Mouse (Mus musculus) stomach, embryonic 14.5 days (tissue): Measurements from ENCODE around the gene Tmeff2. TPM values are rescaled to one million over a fixed set of nuclear protein-coding genes. Genes with fewer than 3 reads are reported as not detected.

Experiments used
- ATAC-seq: fragments of 200-750 bp; cut with Nextera tagmentation; 2 replicates; pipeline ENCODE4 v1.8.0; 2017; ENCODE audit warnings: low read depth, moderate TSS enrichment; ENCODE audit not compliant: insufficient number of reproducible peaks, insufficient read depth, low FRiP score
- H3K27ac ChIP-seq: fragments of 300-500 bp; sonication (generic); 2 replicates; pipeline ENCODE4 v1.5.1; 2014; ENCODE audit warnings: mild to moderate bottlenecking, low read length, moderate library complexity, mixed read lengths
- H3K27me3 ChIP-seq: fragments of 300-500 bp; sonication (generic); 2 replicates; pipeline ENCODE4 v1.6.1; 2014; ENCODE audit warnings: low read length, control low read depth, mixed read lengths; ENCODE audit not compliant: control insufficient read depth, insufficient read depth
- H3K36me3 ChIP-seq: fragments of 300-500 bp; sonication (generic); 2 replicates; pipeline ENCODE4 v1.6.1; 2014; ENCODE audit warnings: mild to moderate bottlenecking, control low read depth, low read length, moderate library complexity, mixed read lengths; ENCODE audit not compliant: control insufficient read depth, insufficient read depth
- H3K4me1 ChIP-seq: fragments of 300-500 bp; sonication (generic); 2 replicates; pipeline ENCODE4 v1.6.1; 2014; ENCODE audit warnings: low read length, control low read depth, mixed read lengths; ENCODE audit not compliant: control insufficient read depth, insufficient read depth
- H3K4me2 ChIP-seq: fragments of 300-500 bp; sonication (generic); replicated peaks from 2 replicates; pipeline ENCODE4 v1.6.1; 2014; ENCODE audit warnings: low read depth, low read length, control low read depth
- H3K4me3 ChIP-seq: fragments of 300-500 bp; sonication (generic); 2 replicates; pipeline ENCODE4 v1.5.1; 2014; ENCODE audit warnings: low read depth, low read length, control low read depth
- H3K9ac ChIP-seq: fragments of 300-500 bp; sonication (generic); replicated peaks from 2 replicates; pipeline ENCODE4 v1.6.1; 2014; ENCODE audit warnings: low read depth, mild to moderate bottlenecking, control low read depth, low read length, moderate library complexity, mixed read lengths
- H3K9me3 ChIP-seq: fragments of 300-500 bp; sonication (generic); 2 replicates; pipeline ENCODE4 v1.6.1; 2016; ENCODE audit warnings: low read depth, low read length, control low read depth; ENCODE audit not compliant: control insufficient read depth
- WGBS: fragments of 180-500 bp; shearing (Covaris S2); extraction: QIAGEN DNeasy Blood & Tissue Kit; methylation state at CpG from one replicate; pipeline ENCODE4 v1.1.7; 2014; 5-methylcytosine and 5-hydroxymethylcytosine counted together
- polyA plus RNA-seq: library from polyadenylated mRNA; unstranded; fragments of >200 nt; fragmentation: Nextera tagmentation; extraction: Ambion mirVana; gene quantifications from 2 replicates; pipeline ENCODE4 v1.2.1, GENCODE M21; 2014

Gene Tmeff2
- polyA plus RNA-seq, 1 experiment from 2014 or later = 12.3 TPM

DNA sequence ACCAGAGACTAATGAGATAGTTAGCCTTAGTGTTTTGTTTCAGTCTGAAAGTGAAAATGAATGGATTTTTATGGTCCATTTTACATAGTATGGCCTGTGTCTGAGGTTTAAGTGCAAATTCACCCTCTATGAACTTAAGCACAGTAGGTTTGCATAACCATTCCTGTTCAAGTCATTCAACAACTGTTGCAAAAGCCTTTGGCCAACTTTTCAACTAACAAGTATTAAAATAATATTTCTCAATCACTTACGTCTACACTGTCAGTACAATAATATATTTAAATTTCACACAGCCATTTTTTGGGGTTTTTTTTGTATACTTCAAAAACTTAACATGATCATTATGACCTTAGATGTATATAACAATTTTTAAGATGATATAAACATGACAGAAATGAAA is 240.9 kb downstream of the Tmeff2 start:
- Histone ChIP-seq H3K4me3 (no peak overlapping the region), H3K27me3 (no peaks in the 10 kb centered on the region), H3K4me1 (no peaks in the 10 kb centered on the region), H3K36me3 (no peaks in the 10 kb centered on the region), H3K4me2 (no peak overlapping the region), H3K9me3 (no peaks in the 10 kb centered on the region), H3K9ac (no peak overlapping the region), H3K27ac (no peak overlapping the region)
- WGBS = 81% methylated on average over 1 of the region's 1 CpGs
- no peak for ATAC-seq

DNA sequence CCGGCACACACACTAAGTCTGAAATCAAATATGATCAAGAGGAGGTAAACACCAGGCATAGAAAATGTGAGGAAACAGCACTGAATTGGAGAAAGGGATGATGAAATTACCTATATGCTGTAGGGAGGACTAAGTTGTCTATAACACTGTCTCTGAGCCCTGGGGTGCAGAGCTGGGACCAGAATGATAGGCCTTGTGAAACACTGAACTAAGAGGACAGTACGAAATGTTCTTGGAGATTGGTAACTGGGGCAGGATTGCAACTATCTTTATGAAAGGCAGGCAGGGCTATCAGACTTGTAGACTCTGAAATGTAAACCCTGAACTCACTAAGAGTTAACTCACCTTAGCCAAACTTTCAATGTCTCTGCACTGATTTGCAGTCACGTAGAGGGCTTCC is 242.3 kb downstream of the Tmeff2 start:
- Histone ChIP-seq H3K27ac (no peak overlapping the region), H3K4me2 (no peak overlapping the region), H3K4me1 (no peaks in the 10 kb centered on the region), H3K36me3 (no peaks in the 10 kb centered on the region), H3K9me3 (no peaks in the 10 kb centered on the region), H3K4me3 (no peak overlapping the region), H3K9ac (no peak overlapping the region), H3K27me3 (no peaks in the 10 kb centered on the region)
- ATAC-seq = no peak
- 79% methylated on average over 3 of the region's 3 CpGs for WGBS

DNA sequence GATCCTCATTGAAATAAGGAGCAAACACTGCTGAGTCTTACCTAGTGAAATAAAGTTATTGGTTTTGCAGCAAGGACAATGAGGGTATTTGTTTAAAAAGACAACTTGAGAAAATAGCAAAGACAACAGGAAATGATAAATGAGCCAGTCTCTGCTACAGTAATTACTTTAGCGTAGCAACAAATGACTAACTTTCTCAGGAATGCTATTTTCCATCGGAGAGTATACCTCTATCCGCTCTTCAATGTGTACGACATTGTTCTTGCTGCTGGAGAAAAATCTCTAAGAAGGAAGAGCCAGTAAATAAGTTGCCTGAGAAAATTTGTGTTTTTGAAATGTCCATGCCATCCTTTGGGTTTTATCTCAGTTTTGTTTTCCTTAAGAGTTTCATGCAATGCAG is 245.2 kb downstream of the Tmeff2 start:
- Histone ChIP-seq H3K4me2 (no peak overlapping the region), H3K9ac (no peak overlapping the region), H3K27me3 (no peaks in the 10 kb centered on the region), H3K27ac (no peak overlapping the region), H3K9me3 (no peaks in the 10 kb centered on the region), H3K4me3 (no peak overlapping the region), H3K36me3 (no peaks in the 10 kb centered on the region), H3K4me1 (0 out of 2 replicates have a peak, but pooled peaks cover 5% of the 10 kb centered on the region)
- 53% methylated on average over 4 of the region's 4 CpGs for WGBS
- ATAC-seq = no peak

DNA sequence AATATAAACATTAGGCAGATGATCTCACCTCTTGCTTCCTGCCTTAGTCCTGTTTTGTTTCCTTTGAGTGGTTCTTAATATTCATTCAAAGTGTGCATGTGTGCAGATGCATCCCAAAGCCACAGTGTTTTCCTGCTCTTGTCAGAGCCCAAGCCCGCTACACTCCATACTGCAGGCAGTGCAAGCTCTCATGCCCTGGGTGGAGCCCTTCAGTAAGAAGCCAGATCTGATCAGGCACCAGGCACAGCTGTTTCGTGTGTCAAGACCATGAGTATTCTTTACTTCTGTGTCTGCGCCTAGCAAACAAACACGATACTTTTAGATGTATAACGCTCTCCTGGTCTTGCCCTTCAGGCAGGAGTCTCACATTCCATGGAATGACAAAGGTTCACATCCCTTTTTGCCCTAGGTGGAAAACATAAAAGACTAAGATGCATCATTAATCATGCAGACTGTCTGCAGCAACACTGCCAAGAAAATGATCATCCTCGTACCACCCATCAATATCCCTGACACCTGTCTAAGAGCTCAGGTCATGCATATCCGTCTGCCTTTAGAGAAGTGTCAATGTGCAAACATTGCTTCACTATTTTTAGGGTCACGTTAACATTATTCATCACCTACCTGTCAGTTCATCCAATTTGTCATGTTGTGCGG is 248.2 kb downstream of the Tmeff2 start:
- Histone ChIP-seq H3K4me1 (0 out of 2 replicates have a peak, but pooled peaks cover 5% of the 10 kb centered on the region), H3K27ac (no peak overlapping the region), H3K9ac (no peak overlapping the region), H3K36me3 (no peaks in the 10 kb centered on the region), H3K9me3 (no peaks in the 10 kb centered on the region), H3K4me3 (no peak overlapping the region), H3K4me2 (no peak overlapping the region), H3K27me3 (no peaks in the 10 kb centered on the region)
- ATAC-seq = no peak
- WGBS = 23% methylated on average over 9 of the region's 9 CpGs

DNA sequence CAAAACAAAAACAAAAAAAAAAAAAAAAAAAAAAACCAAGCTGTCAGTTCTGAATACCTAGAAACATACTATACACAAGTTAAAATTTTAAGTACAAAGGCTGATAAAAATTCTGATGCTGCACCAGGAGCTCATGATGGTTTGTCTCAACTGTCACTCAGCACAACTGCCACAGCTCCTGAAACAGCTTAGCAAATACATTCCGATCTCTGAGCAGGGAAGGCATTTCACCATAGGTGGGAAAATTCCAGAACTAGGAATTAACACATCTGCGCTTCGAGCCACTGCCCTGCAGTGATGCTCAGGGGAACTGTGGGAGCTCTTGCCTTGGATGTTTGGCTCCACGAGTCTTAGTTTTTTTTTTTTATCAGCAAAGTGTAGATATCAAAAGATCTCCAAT is 249.0 kb downstream of the Tmeff2 start:
- no peak for ATAC-seq

DNA sequence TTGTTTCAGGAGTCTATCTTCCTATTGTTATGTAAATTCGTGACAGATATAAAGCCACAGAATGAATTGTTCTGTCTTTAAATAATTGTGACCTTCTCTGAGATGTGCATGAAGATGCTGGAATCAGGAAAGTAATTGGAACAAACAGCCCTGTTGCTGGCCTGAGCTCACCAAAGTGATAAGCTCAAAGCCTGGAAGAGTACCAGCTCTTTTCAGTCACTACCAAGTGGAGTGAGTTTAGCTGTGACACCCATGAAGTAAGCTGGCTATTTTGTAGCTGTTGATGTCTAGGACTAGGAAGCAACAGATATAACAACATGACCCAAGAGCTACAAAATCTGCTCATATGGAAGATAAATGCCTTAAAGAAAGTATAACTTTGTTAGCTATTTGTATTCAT is 249.4 kb downstream of the Tmeff2 start:
- H3K4me2 ChIP-seq = no peak overlapping the region
- WGBS = 83% methylated on average over 1 of the region's 1 CpGs
- 0 out of 2 replicates have a peak, but pooled peaks cover 5% of the 10 kb centered on the region for H3K4me1 ChIP-seq
- no peaks in the 10 kb centered on the region for H3K9me3 ChIP-seq
- H3K27ac ChIP-seq = no peak overlapping the region
- no peaks in the 10 kb centered on the region for H3K27me3 ChIP-seq
- no peak overlapping the region for H3K9ac ChIP-seq
- H3K36me3 ChIP-seq = no peaks in the 10 kb centered on the region
- no peak overlapping the region for H3K4me3 ChIP-seq
- no peak for ATAC-seq

More for the DNA sequence above, 249.0 kb downstream of the Tmeff2 start:
- Histone ChIP-seq H3K4me3 (no peak overlapping the region), H3K36me3 (no peaks in the 10 kb centered on the region), H3K9me3 (no peaks in the 10 kb centered on the region), H3K4me1 (0 out of 2 replicates have a peak, but pooled peaks cover 5% of the 10 kb centered on the region), H3K9ac (no peak overlapping the region), H3K27me3 (no peaks in the 10 kb centered on the region), H3K4me2 (no peak overlapping the region), H3K27ac (no peak overlapping the region)
- WGBS = 52% methylated on average over 4 of the region's 4 CpGs

DNA sequence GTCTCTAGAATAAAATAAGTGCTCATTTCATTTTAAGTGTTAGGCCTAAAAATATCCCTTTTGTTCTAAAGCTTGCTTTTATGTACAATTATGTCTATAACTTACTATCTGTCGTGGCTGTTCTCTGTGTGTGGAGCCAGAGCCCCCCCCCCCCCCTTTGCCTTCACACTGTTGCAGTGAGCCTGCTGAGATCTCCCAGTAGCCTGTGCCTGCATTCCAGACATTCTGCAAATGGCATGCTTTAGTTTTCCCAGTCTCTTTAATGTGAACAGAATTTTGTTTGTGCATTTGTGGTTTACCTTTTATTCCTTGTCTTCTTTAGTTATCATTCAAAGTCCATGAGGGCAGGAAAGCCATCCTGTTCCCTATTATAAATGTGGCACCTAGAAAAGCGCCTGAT is 251.6 kb downstream of the Tmeff2 start:
- Histone ChIP-seq H3K4me2 (no peak overlapping the region), H3K9ac (no peak overlapping the region), H3K36me3 (no peaks in the 10 kb centered on the region), H3K4me1 (0 out of 2 replicates have a peak, but pooled peaks cover 5% of the 10 kb centered on the region), H3K4me3 (no peak overlapping the region), H3K27me3 (no peaks in the 10 kb centered on the region), H3K9me3 (no peaks in the 10 kb centered on the region), H3K27ac (no peak overlapping the region)
- ATAC-seq = no peak
- 39% methylated on average over 2 of the region's 2 CpGs for WGBS

DNA sequence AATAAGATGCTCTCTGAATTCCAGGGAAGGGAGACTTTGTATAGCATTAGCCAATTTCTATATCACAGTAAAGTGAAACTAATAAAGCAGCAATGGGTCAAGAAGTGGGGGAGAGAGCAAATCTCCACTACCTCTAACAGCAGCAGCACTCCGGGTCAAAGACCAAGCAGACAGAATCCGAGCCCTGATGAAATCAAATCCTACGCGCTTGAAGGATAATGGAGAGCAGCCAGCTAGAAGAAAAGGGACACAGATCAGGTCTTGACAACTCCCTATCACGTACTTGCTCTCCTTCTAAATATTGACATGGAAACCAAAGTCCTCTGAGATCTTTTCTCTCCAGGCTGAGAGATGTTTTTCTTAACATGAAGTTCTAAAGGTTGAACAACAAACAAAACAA is 252.4 kb downstream of the Tmeff2 start:
- ATAC-seq = no peak
- 30% methylated on average over 5 of the region's 5 CpGs for WGBS

DNA sequence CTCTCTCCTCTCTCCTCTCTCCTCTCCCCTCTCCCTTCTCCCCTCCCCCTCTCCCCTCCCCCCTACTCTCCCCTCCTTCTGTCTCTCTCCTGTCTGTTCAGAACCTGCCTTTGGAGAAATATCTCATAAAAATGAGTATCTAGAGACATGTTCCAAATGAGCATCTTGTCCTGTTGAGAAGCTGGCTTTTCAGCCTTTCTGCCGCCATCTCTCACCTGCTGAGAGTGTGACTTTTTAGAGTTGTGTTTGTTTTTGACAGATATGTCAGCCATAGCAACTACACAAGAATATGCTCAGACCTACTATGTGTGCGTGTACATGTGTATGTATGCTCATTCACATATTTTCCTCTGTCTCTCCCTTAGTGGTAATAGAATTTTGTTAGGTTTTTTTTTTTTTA is 283.8 kb downstream of the Tmeff2 start:
- WGBS = 84% methylated on average over 2 of the region's 2 CpGs
- no peak overlapping the region for H3K27ac ChIP-seq
- H3K4me2 ChIP-seq = no peak overlapping the region
- H3K4me1 ChIP-seq = 0 out of 2 replicates have a peak, but pooled peaks cover 5% of the 10 kb centered on the region
- H3K27me3 ChIP-seq = no peaks in the 10 kb centered on the region
- no peak overlapping the region for H3K4me3 ChIP-seq
- H3K9ac ChIP-seq = no peak overlapping the region
- H3K36me3 ChIP-seq = no peaks in the 10 kb centered on the region
- ATAC-seq = no peak
- no peaks in the 10 kb centered on the region for H3K9me3 ChIP-seq

More for the DNA sequence above, 252.4 kb downstream of the Tmeff2 start:
- no peak overlapping the region for H3K9ac ChIP-seq
- H3K27ac ChIP-seq = no peak overlapping the region
- 0 out of 2 replicates have a peak, but pooled peaks cover 5% of the 10 kb centered on the region for H3K4me1 ChIP-seq
- no peak overlapping the region for H3K4me3 ChIP-seq
- no peaks in the 10 kb centered on the region for H3K27me3 ChIP-seq
- H3K9me3 ChIP-seq = no peaks in the 10 kb centered on the region
- no peak overlapping the region for H3K4me2 ChIP-seq
- no peaks in the 10 kb centered on the region for H3K36me3 ChIP-seq
